Mouse (Mus musculus): Measurements from ENCODE around the gene Tmod4.

GRCm38 (mm10) chr3:95163419-95164255, 39.4 kb downstream of the Tmod4 start:
- TF ChIP-seq EP300 (optimal IDR thresholded peaks at IDR 0.05) (no peak), CTCF (IDR thresholded peaks at IDR 0.05; ENCODE audit: low read depth) (no peak)

Measured in stomach, postnatal 0 days (tissue).